Mouse (Mus musculus): ENCODE data around the gene Gm20388. TPM values are rescaled to one million over a fixed set of nuclear protein-coding genes. Genes with fewer than 3 reads are reported as not detected.

Gene Gm20388
- polyA plus RNA-seq, 1 experiment = 0.36 TPM

GRCm38 (mm10) chr8:121935341-121936294 is 2025.0 kb downstream of the Gm20388 start:
- H3K4me3 ChIP-seq (replicated peaks) = no peak overlapping the region
- peaks cover 4% of the 10 kb centered on the region; the same call in 1 of the 2 replicates for H3K27me3 ChIP-seq (ENCODE audit: control insufficient read depth)
- no peaks in the 10 kb centered on the region for H3K9me3 ChIP-seq (ENCODE audit: control insufficient read depth, low read length)
- peaks cover 22% of the 10 kb centered on the region for H3K4me1 ChIP-seq (ENCODE audit: control insufficient read depth)
- TF ChIP-seq TAL1 (IDR thresholded peaks at IDR 0.05; ENCODE audit: low read length) (no peak), GATA1 (IDR thresholded peaks at IDR 0.05; ENCODE audit: low read length) (no peak)
- no peaks in the 10 kb centered on the region; the same call in 1 of the 2 replicates for H3K36me3 ChIP-seq (ENCODE audit: control insufficient read depth)

- no peak overlapping the region for H3K4me3 ChIP-seq (replicated peaks)
- no peaks in the 10 kb centered on the region for H3K9me3 ChIP-seq (ENCODE audit: control insufficient read depth, low read length)
- TF ChIP-seq GATA1 (IDR thresholded peaks at IDR 0.05; ENCODE audit: low read length) (no peak), TAL1 (IDR thresholded peaks at IDR 0.05; ENCODE audit: low read length) (no peak)
- peaks cover 22% of the 10 kb centered on the region for H3K4me1 ChIP-seq (ENCODE audit: control insufficient read depth)
- peaks cover 8% of the 10 kb centered on the region for H3K27me3 ChIP-seq (ENCODE audit: control insufficient read depth)
- no peaks in the 10 kb centered on the region; the same call in 1 of the 2 replicates for H3K36me3 ChIP-seq (ENCODE audit: control insufficient read depth)
Observed at GRCm38 (mm10) chr8:121936391-121936790, 2025.8 kb downstream of the Gm20388 start.

GRCm38 (mm10) chr8:121938732-121939131 is 2028.1 kb downstream of the Gm20388 start:
- Histone ChIP-seq H3K4me3 (replicated peaks) (no peak overlapping the region), H3K27me3 (ENCODE audit: control insufficient read depth) (peaks cover 8% of the 10 kb centered on the region), H3K9me3 (ENCODE audit: control insufficient read depth, low read length) (no peaks in the 10 kb centered on the region), H3K4me1 (ENCODE audit: control insufficient read depth) (peaks cover 38% of the 10 kb centered on the region), H3K36me3 (ENCODE audit: control insufficient read depth) (no peaks in the 10 kb centered on the region; the same call in 1 of the 2 replicates)
- TF ChIP-seq GATA1 (IDR thresholded peaks at IDR 0.05; ENCODE audit: low read length) (no peak), TAL1 (IDR thresholded peaks at IDR 0.05; ENCODE audit: low read length) (no peak)

GRCm38 (mm10) chr8:121943057-121943540 is 2032.5 kb downstream of the Gm20388 start:
- Histone ChIP-seq H3K36me3 (ENCODE audit: control insufficient read depth) (no peaks in the 10 kb centered on the region), H3K9me3 (ENCODE audit: control insufficient read depth, low read length) (no peaks in the 10 kb centered on the region), H3K27me3 (ENCODE audit: control insufficient read depth) (peaks cover 8% of the 10 kb centered on the region), H3K4me3 (replicated peaks) (no peak overlapping the region), H3K4me1 (ENCODE audit: control insufficient read depth) (peaks cover 64% of the 10 kb centered on the region)
- TF ChIP-seq GATA1 (IDR thresholded peaks at IDR 0.05; ENCODE audit: low read length) (no peak), TAL1 (IDR thresholded peaks at IDR 0.05; ENCODE audit: low read length) (no peak)

GRCm38 (mm10) chr8:121943716-121944115 is 2033.1 kb downstream of the Gm20388 start:
- H3K36me3 ChIP-seq (ENCODE audit: control insufficient read depth) = no peaks in the 10 kb centered on the region
- H3K9me3 ChIP-seq (ENCODE audit: control insufficient read depth, low read length) = no peaks in the 10 kb centered on the region
- no peak overlapping the region for H3K4me3 ChIP-seq (replicated peaks)
- peaks cover 8% of the 10 kb centered on the region for H3K27me3 ChIP-seq (ENCODE audit: control insufficient read depth)
- TF ChIP-seq TAL1 (IDR thresholded peaks at IDR 0.05; ENCODE audit: low read length) (no peak), GATA1 (IDR thresholded peaks at IDR 0.05; ENCODE audit: low read length) (no peak)
- H3K4me1 ChIP-seq (ENCODE audit: control insufficient read depth) = peaks cover 64% of the 10 kb centered on the region

- Histone ChIP-seq H3K4me3 (replicated peaks) (no peak within 1 kb of the TSS), H3K36me3 (ENCODE audit: control insufficient read depth) (no peaks in the 10 kb centered on the region), H3K4me1 (ENCODE audit: control insufficient read depth) (peaks cover 66% of the 10 kb centered on the region), H3K9me3 (ENCODE audit: control insufficient read depth, low read length) (no peaks in the 10 kb centered on the region), H3K27me3 (ENCODE audit: control insufficient read depth) (peaks cover 5% of the 10 kb centered on the region)
- no peak for TF ChIP-seq TAL1 (IDR thresholded peaks at IDR 0.05; ENCODE audit: low read length)
- TF ChIP-seq GATA1 (IDR thresholded peaks at IDR 0.05; ENCODE audit: low read length) = no peak
Observed at GRCm38 (mm10) chr8:121944831-121945230, 2034.2 kb downstream of the Gm20388 start, which contains the start of gene Car5a. TSS of gene Car5a (minus strand) at chr8:121944904.

GRCm38 (mm10) chr8:121946351-121946750 is 2035.7 kb downstream of the Gm20388 start:
- H3K9me3 ChIP-seq (ENCODE audit: control insufficient read depth, low read length) = no peaks in the 10 kb centered on the region
- peaks cover 71% of the 10 kb centered on the region for H3K4me1 ChIP-seq (ENCODE audit: control insufficient read depth)
- no peak for TF ChIP-seq TAL1 (IDR thresholded peaks at IDR 0.05; ENCODE audit: low read length)
- TF ChIP-seq GATA1 (IDR thresholded peaks at IDR 0.05; ENCODE audit: low read length) = no peak
- no peaks in the 10 kb centered on the region for H3K36me3 ChIP-seq (ENCODE audit: control insufficient read depth)
- no peaks in the 10 kb centered on the region for H3K27me3 ChIP-seq (ENCODE audit: control insufficient read depth)
- peak overlapping the region; percentile 72 for H3K4me3 ChIP-seq (replicated peaks)

GRCm38 (mm10) chr8:121947047-121947752 is 2036.6 kb downstream of the Gm20388 start:
- peaks cover 2% of the 10 kb centered on the region for H3K36me3 ChIP-seq (ENCODE audit: control insufficient read depth)
- H3K4me1 ChIP-seq (ENCODE audit: control insufficient read depth) = peaks cover 73% of the 10 kb centered on the region
- peak overlapping the region; percentile 72 for H3K4me3 ChIP-seq (replicated peaks)
- TF ChIP-seq TAL1 (IDR thresholded peaks at IDR 0.05; ENCODE audit: low read length) (no peak), GATA1 (IDR thresholded peaks at IDR 0.05; ENCODE audit: low read length) (no peak)
- H3K9me3 ChIP-seq (ENCODE audit: control insufficient read depth, low read length) = no peaks in the 10 kb centered on the region
- no peaks in the 10 kb centered on the region for H3K27me3 ChIP-seq (ENCODE audit: control insufficient read depth)

GRCm38 (mm10) chr8:121947753-121948141 is 2037.1 kb downstream of the Gm20388 start:
- H3K27me3 ChIP-seq (ENCODE audit: control insufficient read depth) = no peaks in the 10 kb centered on the region
- H3K9me3 ChIP-seq (ENCODE audit: control insufficient read depth, low read length) = no peaks in the 10 kb centered on the region
- H3K36me3 ChIP-seq (ENCODE audit: control insufficient read depth) = peaks cover 7% of the 10 kb centered on the region
- peaks cover 77% of the 10 kb centered on the region for H3K4me1 ChIP-seq (ENCODE audit: control insufficient read depth)
- TF ChIP-seq GATA1 (IDR thresholded peaks at IDR 0.05; ENCODE audit: low read length) (no peak), TAL1 (IDR thresholded peaks at IDR 0.05; ENCODE audit: low read length) (no peak)
- H3K4me3 ChIP-seq (replicated peaks) = peak overlapping the region; percentile 72

Measured in erythroblast, embryonic 14.5 days (primary cell).